Mouse (Mus musculus): ENCODE data around the gene Rnf186. TPM values are rescaled to one million over a fixed set of nuclear protein-coding genes. Genes with fewer than 3 reads are reported as not detected.
A peak's percentile ranks its signal among the peaks of the same experiment; 100 is the strongest.

Gene Rnf186
- not detected in 2 replicates for total RNA-seq (2014; rRNA removed)
- not detected in 2 replicates for polyA plus RNA-seq (2015; fragmentation: Nextera tagmentation; extraction: Ambion mirVana)

DNA sequence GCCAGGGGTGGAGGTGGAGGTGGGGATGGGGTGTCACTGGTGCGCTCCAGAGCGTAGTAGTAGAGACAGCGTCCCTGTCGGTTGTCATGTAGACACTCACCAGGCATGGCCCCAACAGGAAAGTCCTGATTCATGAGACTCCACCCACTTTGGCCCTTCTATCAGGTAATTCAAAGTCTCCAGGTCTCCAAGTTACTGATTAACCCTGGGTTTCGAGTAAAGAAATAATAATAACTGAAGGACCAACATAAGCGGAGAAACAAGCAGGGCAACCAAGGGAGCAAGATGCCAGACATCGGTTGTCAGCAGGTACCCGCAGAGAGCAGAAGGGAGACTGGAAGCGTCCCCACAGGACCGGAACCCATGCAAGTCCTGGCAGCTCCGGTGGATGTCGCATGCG lies at the start of gene Rnf186:
Gene Rnf186, plus strand, starts transcription at position 247 of the 400 bp plus-strand sequence.
- 91% methylated on average over 13 of the region's 13 CpGs for WGBS
- Histone ChIP-seq H3K4me1 (ENCODE audit: insufficient read depth, low read length) (no peaks in the 10 kb centered on the region; the same call in 1 of the 2 replicates), H3K36me3 (ENCODE audit: insufficient read depth, low read length) (no peaks in the 10 kb centered on the region), H3K9ac (replicated peaks; ENCODE audit: low read length, poor library complexity, severe bottlenecking) (no peak within 1 kb of the TSS), H3K4me2 (ENCODE audit: low read depth, low read length, poor library complexity, severe bottlenecking) (no peak within 1 kb of the TSS), H3K4me3 (ENCODE audit: low read depth, low read length) (no peak within 1 kb of the TSS), H3K27ac (ENCODE audit: low read depth, low read length) (no peak within 1 kb of the TSS), H3K27me3 (ENCODE audit: insufficient read depth, low read length) (no peaks in the 10 kb centered on the region), H3K9me3 (ENCODE audit: low read length) (no peaks in the 10 kb centered on the region)
- TF ChIP-seq CTCF (IDR thresholded peaks at IDR 0.05), result no peak
- ATAC-seq (ENCODE audit: low FRiP score) (no peak), DNase-seq (ENCODE audit: low spot score) (no peak)

DNA sequence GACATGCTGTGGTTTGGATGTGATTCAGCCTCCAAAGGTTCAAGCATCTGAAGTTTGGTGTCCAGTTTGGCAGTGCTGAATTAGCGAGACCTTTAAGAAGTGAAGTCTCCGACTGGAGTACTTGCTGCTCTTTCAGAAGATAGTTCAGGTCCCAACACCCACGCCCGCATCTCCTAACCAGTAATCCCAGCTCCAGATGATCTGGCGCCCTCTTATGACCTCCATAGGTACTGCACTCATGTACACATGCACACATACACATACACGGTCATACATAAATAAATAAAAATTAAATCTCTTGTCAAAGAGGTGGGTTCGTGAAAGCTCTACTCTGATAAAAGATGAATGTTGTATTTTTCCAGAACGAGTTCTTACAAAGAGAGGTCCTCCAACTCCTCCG lies 49.6 kb upstream of the Rnf186 start:
- no peak for ATAC-seq (ENCODE audit: low FRiP score)
- no peaks in the 10 kb centered on the region for H3K36me3 ChIP-seq (ENCODE audit: insufficient read depth, low read length)
- peak; percentile 36; the same call in 1 of the 2 replicates for TF ChIP-seq CTCF (IDR thresholded peaks at IDR 0.05)
- no peaks in the 10 kb centered on the region for H3K27me3 ChIP-seq (ENCODE audit: insufficient read depth, low read length)
- H3K4me3 ChIP-seq (ENCODE audit: low read depth, low read length), result no peak overlapping the region
- no peak overlapping the region for H3K9ac ChIP-seq (replicated peaks; ENCODE audit: low read length, poor library complexity, severe bottlenecking)
- H3K4me1 ChIP-seq (ENCODE audit: insufficient read depth, low read length), result peaks cover 7% of the 10 kb centered on the region; the same call in 1 of the 2 replicates
- H3K9me3 ChIP-seq (ENCODE audit: low read length), result no peaks in the 10 kb centered on the region
- WGBS, result 85% methylated on average over 9 of the region's 9 CpGs
- no peak overlapping the region for H3K4me2 ChIP-seq (ENCODE audit: low read depth, low read length, poor library complexity, severe bottlenecking)
- no peak for DNase-seq (ENCODE audit: low spot score)
- H3K27ac ChIP-seq (ENCODE audit: low read depth, low read length), result no peak overlapping the region

DNA sequence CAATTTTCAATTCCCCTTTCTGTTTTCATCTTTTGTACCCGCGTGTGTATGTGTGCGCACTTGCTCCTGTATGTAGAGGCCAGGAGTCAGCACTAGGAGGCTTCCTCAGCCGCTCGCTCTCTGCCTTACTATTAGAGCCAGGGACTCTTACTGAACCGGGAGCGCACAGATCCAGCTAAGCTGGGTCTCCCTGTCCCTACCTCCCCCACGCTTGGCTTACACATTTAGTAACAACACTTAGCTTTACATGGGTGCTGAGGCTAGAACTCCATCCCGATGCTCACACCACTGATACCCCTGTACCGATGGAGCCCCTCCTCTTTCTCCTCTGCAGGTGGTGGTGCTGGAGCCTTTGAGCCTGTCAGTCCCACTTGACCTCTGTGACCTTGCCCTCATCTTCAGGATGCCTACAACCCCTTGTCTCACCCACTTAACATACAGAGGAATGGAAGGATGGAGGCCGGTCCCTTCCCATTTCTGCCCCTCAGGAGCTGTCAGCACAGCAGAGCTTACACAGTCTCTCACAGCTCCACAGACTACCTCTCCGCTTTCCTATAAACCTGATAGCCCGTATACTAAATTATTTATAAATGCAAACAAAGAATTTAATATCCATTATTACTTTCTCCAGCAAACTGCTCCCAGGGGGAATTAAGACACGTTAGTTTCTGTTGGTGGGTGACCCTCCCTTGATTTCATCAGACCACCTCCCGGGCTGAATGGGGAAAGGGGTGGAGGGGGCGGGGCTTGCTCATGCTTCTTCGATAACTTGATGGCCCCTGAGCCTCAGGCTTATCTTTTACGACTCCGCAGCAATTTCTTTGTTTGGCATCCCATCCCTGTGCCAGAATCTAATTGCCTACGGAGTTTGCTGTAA lies 45.4 kb upstream of the Rnf186 start:
- 31% methylated on average over 20 of the region's 20 CpGs for WGBS

DNA sequence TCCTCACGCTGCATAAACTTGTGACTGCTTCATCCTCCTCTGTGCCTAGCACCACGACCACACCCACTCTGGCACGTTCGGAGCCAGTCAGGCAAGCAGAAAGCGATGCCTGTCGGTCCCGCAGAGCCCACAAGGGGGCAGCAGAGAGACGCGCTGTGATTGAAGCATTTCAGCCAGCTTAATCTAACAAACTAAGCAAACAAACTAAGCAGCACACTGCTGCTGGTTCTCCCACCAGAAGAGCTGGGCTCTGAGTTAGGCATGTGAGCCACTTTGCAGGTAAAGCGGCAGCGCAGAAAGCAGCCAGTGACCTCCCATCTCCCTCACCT lies 44.8 kb upstream of the Rnf186 start:
- Histone ChIP-seq H3K4me1 (ENCODE audit: insufficient read depth, low read length) (0 out of 2 replicates have a peak, but pooled peaks cover 3% of the 10 kb centered on the region), H3K27me3 (ENCODE audit: insufficient read depth, low read length) (no peaks in the 10 kb centered on the region), H3K36me3 (ENCODE audit: insufficient read depth, low read length) (no peaks in the 10 kb centered on the region), H3K27ac (ENCODE audit: low read depth, low read length) (no peak overlapping the region), H3K4me3 (ENCODE audit: low read depth, low read length) (peak overlapping the region; percentile 30), H3K4me2 (ENCODE audit: low read depth, low read length, poor library complexity, severe bottlenecking) (peak overlapping the region; percentile 52), H3K9me3 (ENCODE audit: low read length) (no peaks in the 10 kb centered on the region), H3K9ac (replicated peaks; ENCODE audit: low read length, poor library complexity, severe bottlenecking) (0 out of 2 replicates have a peak overlapping the region, but pooled peaks have one; percentile 19)
- ATAC-seq (ENCODE audit: low FRiP score) (peak; percentile 63), DNase-seq (ENCODE audit: low spot score) (peak; percentile 95)
- 3% methylated on average over 11 of the region's 11 CpGs for WGBS
- TF ChIP-seq CTCF (IDR thresholded peaks at IDR 0.05), result peak; percentile 100

More for the DNA sequence above, 45.4 kb upstream of the Rnf186 start:
- Histone ChIP-seq H3K4me3 (ENCODE audit: low read depth, low read length) (peak overlapping the region; percentile 30), H3K4me2 (ENCODE audit: low read depth, low read length, poor library complexity, severe bottlenecking) (peak overlapping the region; percentile 52), H3K9ac (replicated peaks; ENCODE audit: low read length, poor library complexity, severe bottlenecking) (0 out of 2 replicates have a peak overlapping the region, but pooled peaks have one; percentile 19), H3K4me1 (ENCODE audit: insufficient read depth, low read length) (0 out of 2 replicates have a peak, but pooled peaks cover 3% of the 10 kb centered on the region), H3K27me3 (ENCODE audit: insufficient read depth, low read length) (no peaks in the 10 kb centered on the region), H3K36me3 (ENCODE audit: insufficient read depth, low read length) (no peaks in the 10 kb centered on the region), H3K27ac (ENCODE audit: low read depth, low read length) (no peak overlapping the region), H3K9me3 (ENCODE audit: low read length) (no peaks in the 10 kb centered on the region)
- TF ChIP-seq CTCF (IDR thresholded peaks at IDR 0.05), result peak; percentile 37
- DNase-seq (ENCODE audit: low spot score) (no peak), ATAC-seq (ENCODE audit: low FRiP score) (peak; percentile 10; the same call in 1 of the 2 replicates)

DNA sequence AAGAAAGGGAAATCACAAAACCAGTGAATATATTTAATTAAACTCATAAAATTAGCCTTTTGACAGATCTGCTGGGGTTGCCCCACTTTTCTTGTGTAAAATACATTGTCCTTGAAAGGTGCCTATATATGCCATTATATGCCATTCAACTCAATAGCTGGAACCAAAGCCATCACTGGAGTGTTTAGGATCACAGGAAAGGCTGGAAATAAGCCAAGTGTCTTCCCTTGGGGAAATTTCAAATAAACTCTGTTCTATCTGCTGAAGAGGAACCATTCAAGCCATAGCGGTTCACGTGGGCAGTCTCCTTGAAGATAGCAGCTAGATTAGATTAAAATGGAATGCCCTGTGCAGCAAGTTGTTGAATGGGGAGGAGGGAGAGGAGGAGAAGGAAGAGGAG lies 41.4 kb upstream of the Rnf186 start:
- no peak overlapping the region for H3K4me2 ChIP-seq (ENCODE audit: low read depth, low read length, poor library complexity, severe bottlenecking)
- no peak for TF ChIP-seq CTCF (IDR thresholded peaks at IDR 0.05)
- 51% methylated on average over 2 of the region's 2 CpGs for WGBS
- no peak overlapping the region for H3K4me3 ChIP-seq (ENCODE audit: low read depth, low read length)
- no peaks in the 10 kb centered on the region for H3K27me3 ChIP-seq (ENCODE audit: insufficient read depth, low read length)
- no peaks in the 10 kb centered on the region for H3K9me3 ChIP-seq (ENCODE audit: low read length)
- H3K27ac ChIP-seq (ENCODE audit: low read depth, low read length), result no peak overlapping the region
- H3K36me3 ChIP-seq (ENCODE audit: insufficient read depth, low read length), result no peaks in the 10 kb centered on the region
- H3K4me1 ChIP-seq (ENCODE audit: insufficient read depth, low read length), result 0 out of 2 replicates have a peak, but pooled peaks cover 3% of the 10 kb centered on the region
- H3K9ac ChIP-seq (replicated peaks; ENCODE audit: low read length, poor library complexity, severe bottlenecking), result no peak overlapping the region
- no peak for DNase-seq (ENCODE audit: low spot score)
- no peak for ATAC-seq (ENCODE audit: low FRiP score)

DNA sequence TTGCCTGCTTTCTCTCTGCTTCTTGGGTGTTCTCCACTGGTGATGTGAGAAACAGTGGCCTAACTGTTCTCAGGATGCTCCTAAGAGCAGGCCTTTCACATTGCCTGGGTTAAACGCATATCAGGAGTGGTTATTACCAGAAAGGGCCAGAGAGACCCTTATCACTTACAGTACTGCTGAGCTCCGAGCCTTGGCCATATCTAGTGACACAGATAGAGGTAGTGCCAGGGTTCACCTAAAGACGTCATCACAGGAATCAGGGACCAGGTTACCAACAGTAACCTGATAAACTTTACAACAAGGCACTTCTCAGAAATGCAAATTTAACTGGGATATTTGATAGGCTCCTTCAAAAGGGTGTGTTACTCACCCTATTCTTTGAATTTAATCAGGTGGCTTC lies 33.0 kb upstream of the Rnf186 start:
- Histone ChIP-seq H3K36me3 (ENCODE audit: insufficient read depth, low read length) (no peaks in the 10 kb centered on the region), H3K4me2 (ENCODE audit: low read depth, low read length, poor library complexity, severe bottlenecking) (no peak overlapping the region), H3K9ac (replicated peaks; ENCODE audit: low read length, poor library complexity, severe bottlenecking) (no peak overlapping the region), H3K4me1 (ENCODE audit: insufficient read depth, low read length) (no peaks in the 10 kb centered on the region), H3K4me3 (ENCODE audit: low read depth, low read length) (no peak overlapping the region), H3K27ac (ENCODE audit: low read depth, low read length) (no peak overlapping the region), H3K9me3 (ENCODE audit: low read length) (no peaks in the 10 kb centered on the region), H3K27me3 (ENCODE audit: insufficient read depth, low read length) (no peaks in the 10 kb centered on the region)
- no peak for DNase-seq (ENCODE audit: low spot score)
- no peak for TF ChIP-seq CTCF (IDR thresholded peaks at IDR 0.05)
- ATAC-seq (ENCODE audit: low FRiP score), result no peak
- 88% methylated on average over 3 of the region's 3 CpGs for WGBS
